Mouse (Mus musculus) ES-E14 (cell line): ENCODE results near the gene Plcd1. TPM values are rescaled to one million over a fixed set of nuclear protein-coding genes. Genes with fewer than 3 reads are reported as not detected.

ENCODE experiments used
- DNase-seq: peaks from one replicate; pipeline ENCODE4 v3.0.0-alpha.2; 2013; ENCODE audit warnings: low read depth, low spot score
- H3K27ac ChIP-seq: 2 replicates; pipeline ENCODE4 v1.5.1; 2012; ENCODE audit warnings: low read depth, mild to moderate bottlenecking, low read length, moderate library complexity, mixed read lengths; ENCODE audit not compliant: poor library complexity, insufficient read depth, severe bottlenecking
- H3K36me3 ChIP-seq: 2 replicates; pipeline ENCODE4 v1.6.1; 2012; ENCODE audit warnings: mild to moderate bottlenecking, low read length, moderate library complexity, mixed read lengths; ENCODE audit not compliant: control insufficient read depth, poor library complexity, insufficient read depth, severe bottlenecking
- H3K4me1 ChIP-seq, 2 experiments: fragments of 150-350 bp in 1 of 2; sonication (generic) in 1 of 2; 2 replicates each; pipeline ENCODE4 v1.6.1; 2012; ENCODE audit warnings: low read length in 2 of 2, mild to moderate bottlenecking in 1 of 2, mixed read lengths in 1 of 2; ENCODE audit not compliant: control insufficient read depth in 2 of 2, insufficient read depth in 2 of 2, poor library complexity in 1 of 2
- H3K4me3 ChIP-seq, 2 experiments: fragments of 150-350 bp in 1 of 2; sonication (generic) in 1 of 2; 2 replicates each; pipeline ENCODE4 v1.5.1; 2012; ENCODE audit warnings: low read length in 2 of 2, low read depth in 1 of 2, mild to moderate bottlenecking in 1 of 2, mixed read lengths in 1 of 2; ENCODE audit not compliant: insufficient read depth in 1 of 2, poor library complexity in 1 of 2, severe bottlenecking in 1 of 2
- H3K9ac ChIP-seq: 2 replicates; pipeline ENCODE4 v1.6.1; 2012; ENCODE audit warnings: low read depth, mild to moderate bottlenecking, low read length, mixed read lengths; ENCODE audit not compliant: poor library complexity, insufficient read depth, severe bottlenecking
- H3K9me3 ChIP-seq: fragments of 150-350 bp; sonication (generic); 2 replicates; pipeline ENCODE4 v1.6.1; 2012; ENCODE audit warnings: low read depth, mild to moderate bottlenecking, low read length; ENCODE audit not compliant: control insufficient read depth, insufficient read depth
- CHD2 ChIP-seq: IDR thresholded peaks from 2 replicates; pipeline ENCODE4 v1.6.1; 2014; ENCODE audit warnings: mild to moderate bottlenecking, low read depth, low read length, inconsistent platforms
- HCFC1 ChIP-seq: IDR thresholded peaks from 2 replicates; pipeline ENCODE4 v1.6.1; 2012; ENCODE audit warnings: low read length, inconsistent platforms, borderline replicate concordance; ENCODE audit not compliant: insufficient read depth
- MAFK ChIP-seq: IDR thresholded peaks from 2 replicates; pipeline ENCODE4 v1.6.1; 2014; ENCODE audit warnings: mild to moderate bottlenecking, low read depth, low read length, inconsistent platforms; ENCODE audit not compliant: insufficient read depth
- ZC3H11A ChIP-seq: IDR thresholded peaks from 2 replicates; pipeline ENCODE4 v1.6.1; 2012; ENCODE audit warnings: low read depth, mild to moderate bottlenecking, inconsistent platforms, low read length, borderline replicate concordance
- ZNF384 ChIP-seq: IDR thresholded peaks from 2 replicates; pipeline ENCODE4 v1.6.1; 2012; ENCODE audit warnings: low read depth, low read length, inconsistent platforms
- in situ Hi-C, 2 experiments: fragments of 600-800 bp; cut with MboI; formaldehyde crosslinking; loops; one replicate each; pipeline ENCODE4 v1.15.1; 2025; ENCODE audit warnings: low sequenced_read_pairs in 2 of 2, inconsistent platforms in 1 of 2; ENCODE audit not compliant: unreplicated experiment in 2 of 2
- total RNA-seq: library from RNA; depleted of rRNA; stranded (reverse); fragments of 300-350 nt; gene quantifications from 2 replicates; pipeline ENCODE4 v1.2.3, GENCODE M21; 2012

Gene Plcd1
- total RNA-seq, 1 experiment = 13.1 TPM

- Histone ChIP-seq H3K9me3 (no peaks in the 10 kb centered on the region), H3K4me3 (peak overlapping the region; percentile 66 to 82), H3K9ac (peak overlapping the region; percentile 61), H3K36me3 (no peaks in the 10 kb centered on the region), H3K4me1 (peaks cover 4 to 34% of the 10 kb centered on the region in 2 experiments; a peak in 3 of 4 replicates), H3K27ac (no peak overlapping the region)
- in situ Hi-C loops = no loop called here
- TF ChIP-seq CHD2 (no peak), ZC3H11A (no peak), ZNF384 (no peak), HCFC1 (no peak), MAFK (no peak)
- DNase-seq = peak; percentile 96
Observed at GRCm38 (mm10) chr9:119088148-119088801, 5.0 kb downstream of the Plcd1 start.

DNA sequence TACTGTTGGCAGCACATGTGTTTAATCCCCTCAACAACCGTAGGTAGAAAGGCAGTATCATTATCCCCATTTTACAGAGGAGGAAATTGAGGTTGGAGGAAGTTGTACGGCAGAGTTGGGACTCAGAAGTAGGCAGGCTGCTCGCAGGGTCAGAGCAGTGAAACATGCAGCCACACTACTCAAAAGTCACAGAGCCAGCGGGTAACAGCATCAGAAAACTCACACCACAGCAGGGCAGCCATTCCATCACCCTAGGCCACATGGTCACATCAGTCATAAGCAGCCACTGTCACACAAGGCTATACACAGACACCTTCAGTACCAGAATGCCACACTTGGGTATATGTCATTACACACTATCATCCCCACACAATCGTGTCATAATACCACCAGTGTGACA, 6.0 kb downstream of the Plcd1 start:
- H3K4me3 ChIP-seq = peak overlapping the region; percentile 66 to 82
- no peak for DNase-seq
- no peak overlapping the region for H3K27ac ChIP-seq
- H3K9me3 ChIP-seq = no peaks in the 10 kb centered on the region
- in situ Hi-C loops = no loop called here
- no peaks in the 10 kb centered on the region for H3K36me3 ChIP-seq
- TF ChIP-seq HCFC1 (no peak), CHD2 (no peak), ZC3H11A (no peak), ZNF384 (no peak), MAFK (no peak)
- H3K4me1 ChIP-seq = peaks cover 3 to 42% of the 10 kb centered on the region in 2 experiments; a peak in 3 of 4 replicates
- H3K9ac ChIP-seq = no peak overlapping the region

- H3K9me3 ChIP-seq = no peaks in the 10 kb centered on the region
- no peak overlapping the region for H3K9ac ChIP-seq
- no peak for TF ChIP-seq MAFK
- no peak for TF ChIP-seq CHD2
- no peak for TF ChIP-seq HCFC1
- no peak for TF ChIP-seq ZNF384
- TF ChIP-seq ZC3H11A = no peak
- H3K27ac ChIP-seq = no peak overlapping the region
- in situ Hi-C loops = no loop called here
- peaks cover 8 to 47% of the 10 kb centered on the region in 2 experiments; a peak in 3 of 4 replicates for H3K4me1 ChIP-seq
- DNase-seq = no peak
- no peaks in the 10 kb centered on the region for H3K36me3 ChIP-seq
- no peak overlapping the region for H3K4me3 ChIP-seq
Observed at GRCm38 (mm10) chr9:119086451-119086850, 6.9 kb downstream of the Plcd1 start.

DNA sequence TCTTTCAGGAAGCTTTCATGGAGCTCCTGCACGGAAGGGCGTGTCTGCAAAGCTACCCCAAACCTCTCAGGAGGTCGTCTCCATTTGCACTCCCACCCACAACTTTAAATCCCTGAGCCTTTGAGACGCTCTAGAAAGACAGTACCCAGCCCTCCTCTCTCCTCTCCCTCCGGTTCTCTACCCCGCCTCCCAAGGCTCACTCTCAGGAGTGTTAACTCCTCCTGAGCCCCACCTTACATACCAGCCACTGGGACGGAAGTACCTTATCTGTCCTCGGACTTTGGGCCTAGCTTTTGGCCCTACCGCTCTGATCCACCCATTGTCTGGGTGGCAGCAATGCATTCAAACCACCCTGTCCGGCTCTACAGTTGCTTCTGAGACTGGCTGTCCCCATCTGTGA, 9.3 kb downstream of the Plcd1 start:
- DNase-seq = no peak
- Histone ChIP-seq H3K36me3 (no peaks in the 10 kb centered on the region), H3K4me1 (peaks cover 14 to 62% of the 10 kb centered on the region in 2 experiments), H3K27ac (peak overlapping the region; percentile 64; the same call in 1 of the 2 replicates), H3K9ac (no peak overlapping the region), H3K9me3 (no peaks in the 10 kb centered on the region), H3K4me3 (peak overlapping the region in 1 of 2 experiments; percentile 19; a peak in 2 of 4 replicates)
- TF ChIP-seq HCFC1 (no peak), ZC3H11A (no peak), MAFK (no peak), CHD2 (no peak), ZNF384 (no peak)
- in situ Hi-C loops = no loop called here
